Mouse (Mus musculus): ENCODE results near the gene Fam167b.
A peak's percentile ranks its signal among the peaks of the same experiment; 100 is the strongest.
"Not testable (repeated sequence)": the region's sequence is repeated elsewhere in the genome, so short reads cannot be mapped to it uniquely, and the experiment has no call there.

Gene Fam167b

GRCm38 (mm10) chr4:129557256-129557808 lies 21.0 kb downstream of the Fam167b start:
- no peak for DNase-seq

- peak; percentile 95 for DNase-seq
Measured at GRCm38 (mm10) chr4:129556532-129557223, 21.7 kb downstream of the Fam167b start.

GRCm38 (mm10) chr4:129555862-129556531 lies 22.4 kb downstream of the Fam167b start:
- no peak for DNase-seq

- peak; percentile 73 for DNase-seq
Measured at GRCm38 (mm10) chr4:129555421-129555861, 22.9 kb downstream of the Fam167b start.

DNA sequence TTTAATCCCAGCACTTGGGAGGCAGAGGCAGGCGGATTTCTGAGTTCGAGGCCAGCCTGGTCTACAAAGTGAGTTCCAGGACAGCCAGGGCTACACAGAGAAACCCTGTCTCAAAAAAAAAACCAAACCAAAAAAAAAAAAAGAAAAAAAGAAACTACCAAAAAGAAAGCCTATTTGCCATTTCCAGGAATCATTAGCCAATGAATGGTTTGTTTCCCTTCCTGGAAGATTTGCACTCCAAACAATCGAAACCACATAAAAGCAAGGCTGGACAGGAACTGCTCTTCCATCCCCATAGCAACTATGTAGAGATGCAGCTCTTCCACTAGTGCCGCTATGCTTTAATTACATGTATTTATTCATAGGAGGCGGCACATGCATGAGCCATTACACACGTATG lies 23.8 kb downstream of the Fam167b start:
- not testable (repeated sequence) for DNase-seq

GRCm38 (mm10) chr4:129550295-129550694 lies 28.1 kb downstream of the Fam167b start:
- DNase-seq: no peak

DNA sequence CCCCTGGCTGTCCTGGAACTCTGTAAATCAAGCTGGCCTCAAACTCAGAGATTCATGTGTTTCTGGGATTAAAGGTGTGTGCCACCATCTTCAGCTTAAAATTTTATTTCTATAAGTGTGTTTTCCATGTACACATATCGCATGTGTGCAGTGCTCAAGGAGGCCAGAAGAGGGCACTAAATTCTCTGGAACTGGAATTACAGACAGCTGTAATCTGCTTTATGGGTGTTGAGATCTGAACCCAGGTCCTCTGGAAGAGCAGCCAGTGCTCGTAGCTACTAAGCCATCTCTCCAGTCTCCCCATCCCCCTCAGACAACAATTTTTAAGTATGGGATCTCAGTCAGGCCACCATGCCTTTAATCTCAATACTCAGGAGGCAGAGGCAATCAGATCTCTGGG lies 29.0 kb downstream of the Fam167b start:
- peak; percentile 71 for DNase-seq

- not testable (repeated sequence) for DNase-seq
Measured at GRCm38 (mm10) chr4:129547631-129548030, 30.7 kb downstream of the Fam167b start.

DNA sequence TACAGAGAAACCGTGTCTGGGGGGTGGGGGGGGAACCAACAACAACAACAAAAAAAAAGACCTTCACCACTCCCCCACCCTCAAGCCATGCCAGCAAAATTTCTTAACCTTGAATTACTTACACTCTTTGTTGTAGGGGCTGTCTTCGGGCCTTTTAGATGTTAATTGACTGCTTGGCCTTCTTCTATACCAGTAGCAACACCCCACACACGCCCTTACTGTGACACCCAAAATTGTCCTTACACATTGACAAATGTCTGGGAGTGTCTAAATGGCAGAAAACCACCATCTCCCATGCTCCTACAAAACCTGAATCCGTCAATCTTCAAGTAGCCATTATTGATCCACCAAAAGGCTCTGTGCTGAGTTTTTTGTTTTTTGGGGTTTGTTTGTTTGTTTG lies 34.2 kb downstream of the Fam167b start:
- no peak for DNase-seq

DNA sequence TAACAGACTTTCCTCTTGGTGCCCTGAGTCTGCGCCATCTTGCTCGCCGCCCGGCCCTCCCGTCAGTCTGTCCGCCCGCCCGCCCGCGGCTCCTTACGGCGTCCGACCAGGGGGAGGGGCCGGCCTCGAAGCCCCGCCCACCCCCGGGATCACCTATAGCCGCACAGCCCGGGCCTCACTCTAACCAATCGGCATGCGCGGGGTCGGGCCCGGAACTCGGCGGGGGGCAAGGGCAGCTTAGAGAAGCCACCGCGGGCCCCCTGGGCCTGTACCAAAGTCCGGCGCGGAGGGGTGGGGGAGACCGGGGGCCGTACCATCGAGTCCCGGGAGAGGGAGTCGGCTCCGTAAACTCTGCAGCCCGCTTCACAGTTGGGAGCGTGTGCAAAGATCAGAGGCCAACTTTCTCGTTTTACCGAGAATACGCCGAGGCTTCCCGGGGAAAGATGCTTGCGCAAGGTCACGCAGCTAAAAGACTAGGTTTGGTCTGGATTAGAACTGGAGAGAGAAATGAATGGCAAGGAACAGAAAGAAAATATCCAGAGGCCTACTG lies 35.7 kb downstream of the Fam167b start, which contains the start of gene Hdac1:
Gene Hdac1, minus strand, starts transcription at position 122 of the 550 bp plus-strand sequence.
- DNase-seq: peak; percentile 99

DNA sequence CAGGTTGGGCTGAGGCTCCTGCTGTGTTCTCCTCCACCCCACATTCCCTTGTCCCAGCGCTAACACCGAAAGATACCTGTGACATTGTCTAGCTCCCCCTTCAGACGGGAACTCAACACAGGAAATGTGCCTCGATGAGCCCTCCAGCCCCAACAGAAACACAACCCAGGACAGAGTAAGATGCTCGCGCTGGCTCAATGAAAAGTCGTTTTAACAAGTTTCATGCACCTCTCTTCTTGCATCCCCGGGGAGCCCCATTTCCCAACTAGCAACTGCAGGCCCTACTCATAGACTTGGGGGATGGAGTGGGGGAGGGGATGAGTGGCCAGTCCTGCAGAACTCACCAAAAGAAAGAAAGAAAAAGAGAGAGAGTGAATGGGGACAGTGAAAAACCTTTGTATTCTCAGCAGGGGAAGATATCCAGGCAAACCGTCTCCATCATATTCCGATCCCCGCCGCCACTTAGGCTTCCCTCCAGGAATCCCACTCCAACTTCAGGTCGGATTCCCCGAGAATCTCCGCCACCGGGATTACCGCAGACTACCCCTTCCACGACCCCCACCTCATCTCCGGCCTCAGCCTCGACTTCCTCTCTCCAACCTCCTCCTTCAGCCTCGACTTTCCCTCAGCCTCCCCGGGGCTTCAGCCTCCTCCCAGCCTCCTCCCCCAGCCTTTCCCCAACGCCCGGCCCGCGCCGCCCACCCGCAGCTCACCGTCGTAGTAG lies 36.3 kb downstream of the Fam167b start:
- DNase-seq: peak; percentile 38

DNA sequence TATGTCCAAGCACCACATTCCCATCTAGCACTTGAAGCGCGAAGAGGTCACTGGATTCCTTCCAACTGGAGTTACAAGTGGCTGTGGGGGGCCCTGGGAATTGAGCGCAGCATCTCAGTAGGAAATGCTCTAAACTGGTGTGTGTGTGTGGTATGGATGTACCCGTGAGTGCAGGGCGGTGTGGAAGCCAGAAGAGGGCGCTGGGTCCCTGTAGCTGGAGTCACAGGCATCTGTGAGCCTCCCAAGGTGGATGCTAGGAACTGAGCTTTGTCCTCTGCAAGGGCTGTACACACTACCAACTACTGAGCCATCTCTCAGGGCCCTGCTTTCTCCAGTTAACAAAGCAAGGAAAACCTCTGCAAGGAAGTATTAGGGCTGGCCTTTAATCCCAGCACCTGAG lies 38.3 kb downstream of the Fam167b start:
- DNase-seq: peak; percentile 45

DNA sequence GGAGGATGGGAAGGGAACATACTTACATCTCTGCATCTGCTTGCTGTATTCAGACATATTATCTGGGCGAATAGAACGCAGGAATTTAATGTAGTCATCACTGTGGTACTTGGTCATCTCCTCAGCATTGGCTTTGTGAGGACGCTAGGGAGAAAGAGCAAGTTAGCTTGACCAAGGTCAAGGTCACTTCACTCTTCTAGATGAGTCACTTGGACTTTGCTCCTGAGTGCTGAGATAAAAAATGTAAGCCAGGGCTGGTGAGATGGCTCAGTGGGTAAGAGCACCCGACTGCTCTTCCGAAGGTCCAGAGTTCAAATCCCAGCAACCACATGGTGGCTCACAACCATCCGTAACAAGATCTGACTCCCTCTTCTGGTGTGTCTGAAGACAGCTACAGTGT lies 49.4 kb downstream of the Fam167b start:
- DNase-seq: not testable (repeated sequence)

Data from lung, postnatal 36 days (tissue).